Mouse (Mus musculus) brown adipose tissue, adult 24 weeks (tissue): Measurements from ENCODE around the gene Wdtc1. TPM values are rescaled to one million over a fixed set of nuclear protein-coding genes. Genes with fewer than 3 reads are reported as not detected.

Experiments
- H3K27ac ChIP-seq: fragments of 200-500 bp; replicated peaks from 2 replicates; pipeline ENCODE4 v1.5.1; 2012; ENCODE audit warnings: low read depth, mild to moderate bottlenecking, low read length
- H3K4me1 ChIP-seq: fragments of 200-500 bp; 2 replicates; pipeline ENCODE4 v1.6.1; 2012; ENCODE audit warnings: low read length, mixed read lengths; ENCODE audit not compliant: control insufficient read depth, insufficient read depth, insufficient read length
- H3K4me3 ChIP-seq: fragments of 200-500 bp; 2 replicates; pipeline ENCODE4 v1.5.1; 2012; ENCODE audit warnings: low read depth, mild to moderate bottlenecking, low read length, moderate library complexity; ENCODE audit not compliant: insufficient read depth
- polyA plus RNA-seq: library from polyadenylated mRNA; stranded (reverse); fragments of >200 nt; gene quantifications from 2 replicates; pipeline ENCODE4 v1.2.4, GENCODE M21; 2012; ENCODE audit not compliant: missing spikeins, insufficient read depth, insufficient read length

The Wdtc1 gene
- polyA plus RNA-seq, 1 experiment = 25.6 TPM

DNA sequence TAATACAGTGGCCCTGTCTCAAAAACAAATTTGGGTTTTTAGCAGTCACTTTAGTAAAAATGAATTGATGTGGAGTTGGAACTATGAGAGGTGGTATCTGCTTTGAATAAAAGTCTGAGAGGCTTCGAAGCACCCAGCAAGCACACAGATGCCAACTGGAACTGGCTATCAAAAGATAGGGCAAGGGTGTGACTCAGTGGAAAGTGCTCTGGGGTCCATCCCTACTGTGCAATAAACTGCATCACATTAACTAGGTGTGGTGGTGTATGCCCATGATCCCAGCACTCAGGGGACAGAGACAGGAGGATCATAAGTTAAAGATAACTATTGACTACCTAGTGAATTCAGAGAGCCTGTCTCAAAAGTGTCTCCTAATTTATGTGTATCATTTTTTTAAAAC is 62.0 kb downstream of the Wdtc1 start:
- H3K4me1 ChIP-seq = no peaks in the 10 kb centered on the region
- no peak overlapping the region for H3K4me3 ChIP-seq
- H3K27ac ChIP-seq = no peak overlapping the region

DNA sequence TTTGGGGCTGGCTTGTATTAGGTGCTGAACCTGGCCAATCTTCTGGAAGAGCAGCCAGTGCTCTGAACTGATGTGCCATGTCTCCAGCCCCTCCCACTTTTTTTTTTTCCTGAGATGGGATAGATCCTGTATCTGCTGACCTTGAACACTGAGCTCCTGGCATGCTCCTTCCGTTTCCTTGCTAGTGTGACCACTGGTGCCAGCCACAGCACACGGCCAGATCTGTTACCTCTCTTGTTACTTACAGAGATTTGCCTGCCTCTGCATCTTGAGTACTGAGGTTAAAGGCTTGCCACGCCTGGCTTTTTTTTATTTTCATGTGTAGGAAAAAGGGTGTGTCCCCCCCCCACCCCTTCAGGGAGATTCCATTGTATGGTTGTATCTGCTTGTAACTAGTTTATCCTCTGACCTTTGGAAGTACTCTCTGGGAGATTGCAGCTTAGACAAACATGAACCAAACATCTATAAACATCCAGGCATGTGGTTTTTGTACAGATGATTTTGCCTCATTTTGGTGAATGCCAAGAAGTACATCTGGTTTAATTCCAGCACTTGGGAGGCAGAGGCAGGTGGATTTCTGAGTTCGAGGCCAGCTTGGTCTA is 66.7 kb downstream of the Wdtc1 start:
- H3K4me1 ChIP-seq = no peaks in the 10 kb centered on the region
- H3K27ac ChIP-seq = no peak overlapping the region

DNA sequence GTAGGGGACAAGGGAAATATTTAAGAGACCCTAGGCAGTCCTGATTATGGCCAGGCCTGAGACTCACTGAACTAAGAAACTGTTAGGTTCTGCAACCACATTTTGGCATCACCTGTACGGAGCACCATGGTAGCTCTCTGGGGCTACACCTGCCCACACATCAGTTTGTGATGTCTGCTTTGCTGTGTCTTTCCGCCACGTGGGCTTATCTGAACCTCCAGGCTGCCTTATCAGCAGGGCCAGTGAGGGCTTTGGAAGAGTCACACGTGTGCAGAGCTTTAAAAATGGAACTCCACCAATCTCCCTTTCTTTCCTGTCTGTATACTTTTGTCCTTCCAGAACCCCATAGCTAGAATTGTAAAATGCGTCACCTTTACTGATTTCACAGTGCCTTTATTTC is 67.3 kb downstream of the Wdtc1 start:
- Histone ChIP-seq H3K4me3 (no peak overlapping the region), H3K4me1 (no peaks in the 10 kb centered on the region), H3K27ac (no peak overlapping the region)

More for the DNA sequence above, 66.7 kb downstream of the Wdtc1 start:
- H3K4me3 ChIP-seq = no peak overlapping the region

DNA sequence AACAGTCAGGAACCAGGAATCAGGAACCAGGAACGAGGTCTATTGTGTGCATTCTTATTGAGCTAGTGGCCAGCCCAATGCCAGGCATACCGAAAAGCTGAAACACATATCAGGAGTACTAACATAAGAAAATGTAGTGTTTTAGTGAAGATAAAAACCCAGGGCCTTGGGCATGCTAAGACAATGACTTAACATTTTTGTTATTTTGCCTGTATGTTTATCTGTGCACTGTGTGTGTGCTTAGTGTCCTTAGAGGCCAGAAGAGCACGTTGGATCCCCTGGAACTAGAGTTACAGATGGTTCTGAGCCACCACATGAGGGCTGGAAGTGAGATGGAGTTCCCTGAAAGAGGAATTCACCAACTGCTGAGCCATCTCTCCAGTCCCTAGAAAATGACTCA is 68.0 kb downstream of the Wdtc1 start:
- H3K27ac ChIP-seq = no peak overlapping the region

DNA sequence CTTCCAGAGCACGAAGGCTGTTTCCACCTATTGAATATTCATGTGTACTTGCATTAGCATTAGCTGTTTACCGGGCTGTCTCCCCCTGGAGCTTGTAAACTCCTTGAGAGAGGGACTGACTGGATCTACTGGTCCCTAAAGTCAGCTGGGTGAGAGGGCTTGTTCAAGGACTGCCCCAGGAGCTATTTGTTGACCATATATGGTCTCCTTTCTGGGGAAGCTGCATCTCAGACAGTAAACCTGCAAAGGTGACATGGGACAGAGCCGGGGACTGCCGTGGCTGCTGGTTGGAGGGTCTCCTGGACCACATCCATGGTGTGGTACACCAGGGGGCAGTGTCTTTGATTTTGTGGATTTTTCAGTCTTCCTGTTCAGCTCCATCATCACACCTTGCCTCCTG is 70.6 kb downstream of the Wdtc1 start:
- H3K27ac ChIP-seq = no peak overlapping the region
- H3K4me1 ChIP-seq = peaks cover 4% of the 10 kb centered on the region; the same call in 1 of the 2 replicates
- no peak overlapping the region for H3K4me3 ChIP-seq

More for the DNA sequence above, 68.0 kb downstream of the Wdtc1 start:
- Histone ChIP-seq H3K4me3 (no peak overlapping the region), H3K4me1 (no peaks in the 10 kb centered on the region)

DNA sequence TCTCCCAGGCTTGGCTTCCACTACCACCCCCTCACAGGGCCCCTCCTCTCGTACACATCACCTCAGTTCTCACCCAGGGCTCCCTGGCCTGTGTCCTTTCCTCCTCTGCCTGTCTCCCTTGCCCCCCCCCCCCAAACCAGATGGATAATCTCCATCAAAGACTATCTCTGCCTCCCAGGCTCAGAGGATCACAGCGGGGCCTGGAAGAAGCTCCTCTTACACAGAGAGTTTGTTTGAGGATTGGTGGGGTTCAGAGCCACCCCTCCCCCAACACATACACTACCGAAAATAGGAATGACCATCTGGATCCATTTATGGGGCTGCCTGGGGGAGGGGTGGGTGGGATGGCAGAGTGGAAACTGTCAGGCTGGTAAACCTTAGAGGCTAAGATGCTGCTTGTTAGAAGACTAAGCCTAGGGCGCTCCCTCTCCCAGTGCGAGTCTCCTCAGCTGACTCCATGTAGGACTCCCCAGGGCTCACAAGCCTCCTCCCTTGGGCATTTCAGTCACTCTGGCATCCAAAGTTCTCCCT is 71.3 kb downstream of the Wdtc1 start:
- peaks cover 4% of the 10 kb centered on the region; the same call in 1 of the 2 replicates for H3K4me1 ChIP-seq
- H3K4me3 ChIP-seq = no peak overlapping the region
- H3K27ac ChIP-seq = no peak overlapping the region

DNA sequence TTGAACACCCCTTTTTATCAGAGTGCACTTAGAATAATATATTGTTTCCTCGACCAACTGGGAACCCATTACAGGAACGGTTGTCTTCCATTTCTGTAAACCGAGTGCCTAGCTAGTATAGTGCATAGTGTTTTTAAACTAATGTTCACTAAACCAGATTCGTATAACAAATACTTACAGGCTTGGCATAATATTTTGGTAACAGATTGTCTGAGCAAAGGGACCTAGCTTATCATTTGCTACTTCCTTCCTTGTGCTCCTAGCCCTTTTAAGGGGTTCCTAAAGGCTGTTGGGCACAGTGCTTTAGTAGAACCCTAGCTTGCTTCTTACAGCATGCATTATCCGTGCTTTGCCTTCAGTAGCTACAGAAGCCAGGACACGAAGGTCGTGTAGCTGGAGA is 71.8 kb downstream of the Wdtc1 start:
- H3K4me3 ChIP-seq = no peak overlapping the region
- peaks cover 4% of the 10 kb centered on the region; the same call in 1 of the 2 replicates for H3K4me1 ChIP-seq
- no peak overlapping the region for H3K27ac ChIP-seq

DNA sequence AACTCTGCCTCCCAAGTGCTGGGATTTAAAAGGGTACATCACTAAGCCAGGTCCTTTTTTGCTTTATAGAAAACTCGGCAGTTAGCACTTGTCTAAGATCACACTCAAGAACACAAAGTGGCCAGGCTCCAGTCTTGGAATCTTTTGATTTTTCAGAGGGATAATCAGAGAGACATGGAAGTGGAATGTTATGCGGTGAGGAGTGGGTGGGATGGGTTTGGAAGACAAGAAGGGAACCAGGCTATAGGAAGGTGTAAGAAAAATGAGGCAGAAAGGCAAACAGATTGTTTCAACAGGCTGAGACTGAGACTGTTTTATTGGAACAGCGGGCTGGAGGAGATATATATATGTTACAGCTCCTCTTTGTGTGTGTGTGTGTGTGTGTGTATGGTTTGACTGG is 74.8 kb downstream of the Wdtc1 start:
- Histone ChIP-seq H3K4me3 (no peak overlapping the region), H3K27ac (peak overlapping the region; percentile 90), H3K4me1 (peaks cover 6% of the 10 kb centered on the region; the same call in 1 of the 2 replicates)

DNA sequence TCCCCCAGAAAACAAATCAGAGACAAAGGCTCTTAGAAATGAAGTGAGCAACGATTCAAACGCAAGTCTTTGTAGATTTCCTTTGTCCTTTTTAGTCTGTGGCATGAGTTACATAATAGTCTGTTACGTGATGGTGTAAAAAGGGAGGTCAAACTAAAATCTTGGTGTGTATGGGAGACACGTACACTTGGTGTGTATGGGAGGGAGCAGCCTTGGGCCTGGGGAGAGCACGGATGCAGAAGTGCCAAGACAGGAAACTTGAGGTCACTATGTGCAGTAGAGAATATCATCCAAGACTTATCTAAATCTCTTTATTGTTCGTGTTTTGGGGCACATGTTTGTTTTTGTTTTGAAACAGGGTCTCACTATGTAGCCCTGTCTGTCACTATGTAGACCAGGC is 75.2 kb downstream of the Wdtc1 start:
- H3K4me1 ChIP-seq = peaks cover 6% of the 10 kb centered on the region; the same call in 1 of the 2 replicates
- H3K27ac ChIP-seq = peak overlapping the region; percentile 90
- H3K4me3 ChIP-seq = peak overlapping the region; percentile 95

DNA sequence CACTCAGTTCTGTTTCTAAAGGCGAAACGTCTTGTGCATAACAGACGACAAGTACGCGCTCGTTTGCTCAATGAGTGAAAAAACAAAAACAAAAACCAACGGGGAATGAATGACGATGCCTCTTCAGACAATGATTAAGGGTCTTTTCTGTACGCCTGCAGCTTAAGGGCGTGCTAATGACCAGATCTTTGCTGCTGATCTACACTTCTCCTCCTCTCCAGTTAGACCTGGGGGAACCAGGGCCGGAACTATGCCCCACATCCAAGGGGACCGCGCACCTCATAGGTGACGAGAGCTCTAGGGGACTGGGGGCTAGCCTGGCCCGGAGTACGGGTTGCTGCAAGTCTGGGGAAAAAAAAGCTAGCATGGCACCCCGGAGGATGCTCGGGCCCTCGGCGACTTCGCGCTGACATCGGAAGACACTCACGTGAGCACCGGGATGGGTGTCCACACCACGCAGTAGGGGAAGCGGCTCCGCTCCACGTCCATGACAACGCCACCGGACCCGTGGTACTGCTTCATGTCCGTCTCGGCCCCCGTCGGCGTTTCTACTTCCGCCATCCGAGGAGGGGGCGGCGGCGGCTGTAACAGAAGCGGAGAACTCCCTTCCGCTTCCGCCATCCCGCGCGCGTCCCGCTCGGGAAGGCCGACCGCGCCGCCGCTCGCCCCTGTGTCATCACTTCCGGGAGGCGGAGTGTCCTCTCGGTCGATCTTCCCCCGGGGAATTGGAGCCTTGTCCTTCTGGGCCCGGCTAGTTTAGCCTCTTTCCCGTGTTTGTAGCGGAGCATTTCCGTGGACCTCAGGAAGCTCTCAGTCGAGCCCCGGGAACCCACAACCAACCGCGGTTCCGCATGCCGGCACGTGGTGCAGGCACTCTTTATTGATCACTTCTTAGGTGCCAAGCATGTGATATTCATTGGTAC is 75.9 kb downstream of the Wdtc1 start, which contains the start of gene Tmem222:
TSS of gene Tmem222 (minus strand) at position 689 of the 923 bp plus-strand sequence.
- Histone ChIP-seq H3K27ac (peak within 1 kb of the TSS; percentile 90), H3K4me3 (peak within 1 kb of the TSS; percentile 95)

DNA sequence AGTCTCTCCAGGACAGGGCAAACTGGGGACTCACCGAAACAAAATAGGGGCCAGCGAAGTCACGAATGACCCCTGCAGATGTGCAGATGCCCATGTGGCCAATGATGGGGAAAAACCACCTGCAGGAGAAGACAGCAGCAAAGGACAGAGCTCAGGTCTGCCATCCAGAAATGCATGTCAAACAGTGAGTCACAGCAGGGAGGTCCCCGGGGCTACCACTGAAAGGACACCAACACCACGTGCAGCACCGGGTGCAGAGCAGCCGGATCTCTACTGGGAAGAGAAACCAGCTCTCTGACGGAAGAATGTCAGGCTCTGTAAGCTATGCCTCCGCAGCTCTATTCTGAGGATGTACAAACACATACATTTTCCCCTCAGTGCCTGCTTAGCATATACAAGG is 82.4 kb downstream of the Wdtc1 start:
- Histone ChIP-seq H3K4me1 (peaks cover 28% of the 10 kb centered on the region), H3K4me3 (no peak overlapping the region), H3K27ac (peak overlapping the region; percentile 32; the same call in 1 of the 2 replicates)

More for the DNA sequence above, 75.9 kb downstream of the Wdtc1 start, which contains the start of gene Tmem222:
- H3K4me1 ChIP-seq = peaks cover 6% of the 10 kb centered on the region; the same call in 1 of the 2 replicates

DNA sequence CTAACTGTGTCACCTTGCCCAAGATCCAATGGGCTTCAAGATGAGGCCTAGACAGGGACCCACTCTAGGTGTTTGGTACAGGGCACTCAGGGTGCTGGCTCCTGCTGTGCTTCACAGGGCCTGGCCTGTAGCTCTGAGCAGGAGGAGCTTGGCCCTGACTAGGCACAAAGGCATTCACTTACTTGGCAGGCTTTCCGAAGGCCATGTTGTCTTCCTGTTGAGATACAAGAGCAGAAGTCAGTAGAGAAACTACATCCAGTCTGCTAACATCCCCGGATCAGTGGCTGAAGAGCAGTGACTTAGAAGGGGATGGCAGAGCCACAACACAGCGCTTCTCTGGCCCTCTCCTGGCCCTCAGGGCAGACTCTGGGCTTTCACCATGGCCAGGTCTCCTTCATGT is 83.7 kb downstream of the Wdtc1 start:
- peaks cover 29% of the 10 kb centered on the region for H3K4me1 ChIP-seq
- H3K4me3 ChIP-seq = no peak overlapping the region
- peak overlapping the region; percentile 67 for H3K27ac ChIP-seq

DNA sequence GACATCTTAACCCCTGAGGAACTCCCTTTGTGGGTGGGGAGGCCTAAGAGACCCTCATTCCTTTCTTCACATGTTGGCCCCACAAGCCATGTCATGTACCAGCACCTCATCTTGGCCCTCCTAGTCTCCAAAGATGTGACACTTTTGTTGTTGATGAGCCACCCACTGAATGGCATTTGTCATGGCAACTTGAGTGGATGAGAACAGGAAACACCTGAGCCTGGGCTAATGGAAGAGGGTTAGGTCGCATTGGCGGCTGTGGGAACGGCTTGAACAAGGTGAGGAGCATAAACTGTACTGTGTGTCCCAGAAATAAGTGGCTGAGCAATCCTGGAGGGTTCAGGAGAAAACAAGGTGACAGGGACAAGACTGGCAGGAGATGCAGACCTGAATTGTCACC is 84.3 kb downstream of the Wdtc1 start:
- Histone ChIP-seq H3K4me1 (peaks cover 29% of the 10 kb centered on the region), H3K4me3 (no peak overlapping the region), H3K27ac (peak overlapping the region; percentile 47; the same call in 1 of the 2 replicates)

DNA sequence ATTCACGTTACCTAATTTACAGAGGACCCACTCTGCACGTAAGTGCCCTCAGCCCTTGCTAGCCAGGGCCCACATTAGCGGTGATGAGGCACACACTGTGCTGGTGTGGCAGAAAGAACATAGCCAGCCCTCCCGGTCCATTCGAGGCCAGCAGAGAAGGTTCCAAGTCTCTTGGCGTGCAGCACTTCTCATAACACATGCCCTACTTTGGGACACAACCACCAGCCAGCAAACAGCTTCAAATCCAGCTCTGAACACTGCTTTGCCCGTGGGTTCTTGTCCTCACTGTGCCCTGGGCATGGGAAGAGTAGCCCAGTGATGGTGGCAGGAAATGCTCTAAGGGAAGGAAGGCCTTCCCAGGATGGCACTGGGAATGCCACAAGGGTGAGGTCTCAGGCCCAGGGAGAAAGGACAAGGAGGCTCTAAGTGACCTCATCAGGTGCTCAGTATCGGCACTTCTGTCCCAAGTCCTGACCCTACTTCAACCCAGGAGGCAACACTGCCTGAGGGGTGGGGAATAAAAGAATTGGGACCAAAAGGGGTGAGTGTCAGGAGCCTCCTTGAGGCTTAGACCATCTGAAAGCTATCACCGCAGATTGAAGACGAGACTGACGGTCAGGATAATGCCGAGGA is 86.9 kb downstream of the Wdtc1 start:
- Histone ChIP-seq H3K27ac (peak overlapping the region; percentile 84), H3K4me1 (peaks cover 29% of the 10 kb centered on the region), H3K4me3 (no peak overlapping the region)

DNA sequence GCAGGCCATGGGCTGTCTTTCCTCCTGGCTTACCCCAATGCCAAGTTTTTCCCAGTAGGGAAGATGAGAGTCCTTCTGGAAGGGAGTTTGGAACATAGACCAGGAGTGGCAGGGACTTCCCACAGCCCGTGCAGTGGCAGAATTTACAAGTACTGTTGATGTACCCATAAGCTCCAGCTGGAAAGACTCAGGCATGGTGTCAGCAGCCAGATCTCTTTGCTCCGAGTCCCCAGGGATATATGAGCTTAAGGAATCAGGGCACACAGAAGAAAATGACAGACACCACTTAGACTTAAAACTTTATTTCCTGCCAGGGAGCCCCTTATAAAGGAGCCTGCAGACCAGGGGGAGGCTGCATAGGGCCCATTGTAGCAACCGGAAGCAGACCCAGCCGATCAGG is 87.5 kb downstream of the Wdtc1 start:
- H3K27ac ChIP-seq = peak overlapping the region; percentile 95

More for the DNA sequence above, 87.5 kb downstream of the Wdtc1 start:
- Histone ChIP-seq H3K4me3 (no peak overlapping the region), H3K4me1 (peaks cover 26% of the 10 kb centered on the region)
